Comparison of ENCODE assay signal across 9 mouse cellular contexts in the genomic region with DNA sequence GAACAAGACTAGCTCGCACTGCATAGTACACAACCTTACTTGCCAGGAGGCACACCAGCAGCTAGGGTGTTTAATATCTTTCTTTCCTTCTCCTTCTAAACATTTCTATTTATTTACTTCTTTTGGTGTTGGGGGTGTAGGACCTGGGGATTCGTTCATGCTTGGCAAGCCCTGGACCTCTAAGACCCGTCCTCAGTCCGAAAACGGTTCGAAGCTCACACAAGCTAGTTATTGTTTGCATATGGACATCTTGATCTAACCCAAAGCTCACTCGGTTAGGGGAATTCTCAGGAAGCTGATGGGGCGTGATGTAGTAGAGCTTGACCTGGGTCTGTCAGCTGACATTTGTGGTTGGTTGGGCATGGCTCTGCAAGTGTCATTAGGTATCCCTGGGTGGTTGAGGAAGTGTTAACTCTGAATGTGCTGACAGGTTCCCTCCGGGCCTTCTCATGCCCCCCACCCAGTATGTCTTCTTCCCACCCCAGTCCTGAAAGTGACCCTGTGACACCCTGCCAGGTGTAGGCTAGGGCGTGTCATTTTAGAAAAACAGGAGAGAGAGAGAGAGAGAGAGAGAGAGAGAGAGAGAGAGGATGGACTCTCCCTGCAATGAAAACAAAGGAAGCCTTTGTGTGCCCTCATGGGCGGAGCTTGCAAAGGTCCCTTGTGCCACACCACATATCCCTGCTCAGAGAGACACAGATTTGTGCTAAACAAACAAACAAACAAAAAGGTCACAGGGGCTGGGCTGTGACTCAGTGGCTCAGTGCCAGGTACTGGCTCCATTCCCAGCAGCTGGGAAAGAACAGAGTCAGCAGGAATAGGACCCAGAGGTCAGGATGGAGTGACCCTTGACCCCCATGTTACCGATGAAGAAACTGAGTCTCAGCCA. TPM values are rescaled to one million over a fixed set of nuclear protein-coding genes. Genes with fewer than 3 reads are reported as not detected.
DNase-seq lines count a peak whose midpoint lies in the region; ATAC-seq lines count a peak whose summit lies in the region.
"Had no signal": no experiment of that assay in that cellular context is flagged by ENCODE, and none has a peak within 500 bp of the region (broad histone marks: within the 10 kb centered on the region; RNA-seq: fewer than 3 reads in every experiment).

No protein-coding gene starts in this region.

- H3K9me3 ChIP-seq in liver, embryonic 12.5 days (replicated peaks): peaks cover 5% of the 10 kb centered on the region
- peaks cover 3% of the 10 kb centered on the region; the same call in 1 of the 2 replicates for H3K9me3 ChIP-seq in liver, embryonic 11.5 days (ENCODE audit: control insufficient read depth, low read length)
- no peaks in the 10 kb centered on the region for H3K9me3 ChIP-seq in heart, embryonic 13.5 days
- no peaks in the 10 kb centered on the region for H3K9me3 ChIP-seq in limb, embryonic 10.5 days (replicated peaks)
- H3K9me3 ChIP-seq in midbrain, embryonic 10.5 days (replicated peaks): no peaks in the 10 kb centered on the region

- peaks cover 7% of the 10 kb centered on the region for H3K36me3 ChIP-seq in liver, embryonic 12.5 days
- no peaks in the 10 kb centered on the region for H3K36me3 ChIP-seq in liver, embryonic 11.5 days (ENCODE audit: control insufficient read depth, insufficient read depth, low read length)
- peaks cover 3% of the 10 kb centered on the region; the same call in 1 of the 2 replicates for H3K36me3 ChIP-seq in heart, embryonic 13.5 days
- H3K36me3 ChIP-seq in limb, embryonic 10.5 days: no peaks in the 10 kb centered on the region
- H3K36me3 ChIP-seq in midbrain, embryonic 10.5 days: no peaks in the 10 kb centered on the region

- 50% methylated on average over 12 of the region's 12 CpGs for WGBS in liver, embryonic 12.5 days (ENCODE audit: insufficient replicate concordance)
- 55% methylated on average over 12 of the region's 12 CpGs for WGBS in liver, embryonic 11.5 days
- 54% methylated on average over 12 of the region's 12 CpGs for WGBS in heart, embryonic 13.5 days
- 70% methylated on average over 12 of the region's 12 CpGs for WGBS in limb, embryonic 10.5 days
- WGBS in midbrain, embryonic 10.5 days: 71% methylated on average over 12 of the region's 12 CpGs

- no peak overlapping the region for H3K4me3 ChIP-seq in liver, embryonic 12.5 days
- no peak overlapping the region for H3K4me3 ChIP-seq in liver, embryonic 11.5 days (ENCODE audit: low read depth, low read length)
- H3K4me3 ChIP-seq in heart, embryonic 13.5 days: no peak overlapping the region
- H3K4me3 ChIP-seq in limb, embryonic 10.5 days: no peak overlapping the region
- H3K4me3 ChIP-seq in midbrain, embryonic 10.5 days: no peak overlapping the region

- H3K27me3 ChIP-seq in liver, embryonic 12.5 days (replicated peaks): no peaks in the 10 kb centered on the region
- no peaks in the 10 kb centered on the region for H3K27me3 ChIP-seq in liver, embryonic 11.5 days (replicated peaks; ENCODE audit: control insufficient read depth, insufficient read depth, low read length)
- H3K27me3 ChIP-seq in heart, embryonic 13.5 days (replicated peaks): no peaks in the 10 kb centered on the region
- H3K27me3 ChIP-seq in limb, embryonic 10.5 days (ENCODE audit: low read depth, poor library complexity, severe bottlenecking): no peaks in the 10 kb centered on the region
- no peaks in the 10 kb centered on the region for H3K27me3 ChIP-seq in midbrain, embryonic 10.5 days (ENCODE audit: low read depth, poor library complexity, severe bottlenecking)

- H3K4me2 ChIP-seq in liver, embryonic 12.5 days: no peak overlapping the region; the same call in 1 of the 2 replicates
- H3K4me2 ChIP-seq in liver, embryonic 11.5 days: no peak overlapping the region
- H3K4me2 ChIP-seq in heart, embryonic 13.5 days: no peak overlapping the region

- H3K4me1 ChIP-seq in liver, embryonic 12.5 days: peaks cover 38% of the 10 kb centered on the region
- peaks cover 12% of the 10 kb centered on the region for H3K4me1 ChIP-seq in liver, embryonic 11.5 days (replicated peaks; ENCODE audit: control insufficient read depth, insufficient read depth, low read length)
- H3K4me1 ChIP-seq in heart, embryonic 13.5 days: peaks cover 33% of the 10 kb centered on the region
- H3K4me1 ChIP-seq in limb, embryonic 10.5 days: peaks cover 33% of the 10 kb centered on the region
- H3K4me1 ChIP-seq in midbrain, embryonic 10.5 days: peaks cover 13% of the 10 kb centered on the region

- no peak for DNase-seq in liver, embryonic 11.5 days (ENCODE audit: low spot score)
- DNase-seq in adipocyte (ENCODE audit: low spot score): peak; percentile 95
- no peak for DNase-seq in limb, embryonic 10.5 days (ENCODE audit: low spot score)
- peak; percentile 54 to 69 for DNase-seq in spleen, adult 18-20 months
- no peak for DNase-seq in midbrain, embryonic 10.5 days (ENCODE audit: low spot score)
- no peak for DNase-seq in cerebellum, adult 9-11 months

- ATAC-seq in liver, embryonic 12.5 days: 0 out of 2 replicates have a peak, but pooled peaks have one; percentile 18
- no peak for ATAC-seq in liver, embryonic 11.5 days (replicated peaks; ENCODE audit: low FRiP score)
- no peak for ATAC-seq in heart, embryonic 13.5 days (ENCODE audit: extremely low read depth, insufficient number of reproducible peaks, low FRiP score, low TSS enrichment)

- H3K9ac ChIP-seq in liver, embryonic 12.5 days: no peak overlapping the region
- H3K9ac ChIP-seq in liver, embryonic 11.5 days (ENCODE audit: low read depth, low read length): no peak overlapping the region
- no peak overlapping the region for H3K9ac ChIP-seq in heart, embryonic 13.5 days

- peak overlapping the region; percentile 3; the same call in 1 of the 2 replicates for H3K27ac ChIP-seq in liver, embryonic 12.5 days
- H3K27ac ChIP-seq in liver, embryonic 11.5 days (ENCODE audit: low read depth, low read length): no peak overlapping the region
- H3K27ac ChIP-seq in heart, embryonic 13.5 days (replicated peaks): 0 out of 2 replicates have a peak overlapping the region, but pooled peaks have one; percentile 76
- H3K27ac ChIP-seq in limb, embryonic 10.5 days: peak overlapping the region; percentile 31; the same call in 1 of the 2 replicates
- no peak overlapping the region for H3K27ac ChIP-seq in midbrain, embryonic 10.5 days (replicated peaks)

RNA-seq across cellular contexts. Expression of a gene that starts 23.3 kb away (rescaled TPM):
- polyA plus RNA-seq in liver, embryonic 12.5 days (2016; fragmentation: Nextera tagmentation; extraction: Ambion mirVana): 17.2 and 17.9 TPM in 2 replicates
- polyA plus RNA-seq in liver, embryonic 11.5 days (2014; fragmentation: Nextera tagmentation; extraction: Ambion mirVana): 14.1 and 14.8 TPM in 2 replicates
- polyA plus RNA-seq in heart, embryonic 13.5 days (2015; fragmentation: Nextera tagmentation; extraction: Ambion mirVana): 5.2 and 6.2 TPM in 2 replicates
- 4.5 and 8.0 TPM in 2 replicates for polyA plus RNA-seq in limb, embryonic 10.5 days (2016; fragmentation: Nextera tagmentation; extraction: Ambion mirVana)
- polyA plus RNA-seq in midbrain, embryonic 10.5 days (2016; fragmentation: Nextera tagmentation; extraction: Ambion mirVana): 2.6 and 3.0 TPM in 2 replicates

RNA-seq across cellular contexts. Expression of a gene that starts 35.3 kb away (rescaled TPM):
- polyA plus RNA-seq in liver, embryonic 12.5 days (2016; fragmentation: Nextera tagmentation; extraction: Ambion mirVana): 1.3 TPM in 2 replicates
- polyA plus RNA-seq in liver, embryonic 11.5 days (2014; fragmentation: Nextera tagmentation; extraction: Ambion mirVana): 1.2 TPM in 2 replicates
- 0.52 and 0.65 TPM in 2 replicates for polyA plus RNA-seq in heart, embryonic 13.5 days (2015; fragmentation: Nextera tagmentation; extraction: Ambion mirVana)
- polyA plus RNA-seq in limb, embryonic 10.5 days (2016; fragmentation: Nextera tagmentation; extraction: Ambion mirVana): 0.48 and 0.89 TPM in 2 replicates
- 0.54 and 0.76 TPM in 2 replicates for polyA plus RNA-seq in midbrain, embryonic 10.5 days (2016; fragmentation: Nextera tagmentation; extraction: Ambion mirVana)

RNA-seq across cellular contexts. Expression of a gene that starts 37.8 kb away (rescaled TPM):
- 13.9 and 14.8 TPM in 2 replicates for polyA plus RNA-seq in liver, embryonic 12.5 days (2016; fragmentation: Nextera tagmentation; extraction: Ambion mirVana)
- polyA plus RNA-seq in liver, embryonic 11.5 days (2014; fragmentation: Nextera tagmentation; extraction: Ambion mirVana): 24.8 and 29.5 TPM in 2 replicates
- polyA plus RNA-seq in heart, embryonic 13.5 days (2015; fragmentation: Nextera tagmentation; extraction: Ambion mirVana): 24.2 and 28.9 TPM in 2 replicates
- polyA plus RNA-seq in limb, embryonic 10.5 days (2016; fragmentation: Nextera tagmentation; extraction: Ambion mirVana): 41.4 and 47.7 TPM in 2 replicates
- polyA plus RNA-seq in midbrain, embryonic 10.5 days (2016; fragmentation: Nextera tagmentation; extraction: Ambion mirVana): 44.4 and 45.5 TPM in 2 replicates

RNA-seq across cellular contexts. Expression of a gene that starts 57.0 kb away (rescaled TPM):
- 106 and 109 TPM in 2 replicates for polyA plus RNA-seq in liver, embryonic 12.5 days (2016; fragmentation: Nextera tagmentation; extraction: Ambion mirVana)
- polyA plus RNA-seq in liver, embryonic 11.5 days (2014; fragmentation: Nextera tagmentation; extraction: Ambion mirVana): 166 and 173 TPM in 2 replicates
- polyA plus RNA-seq in heart, embryonic 13.5 days (2015; fragmentation: Nextera tagmentation; extraction: Ambion mirVana): 162 and 177 TPM in 2 replicates
- 206 and 208 TPM in 2 replicates for polyA plus RNA-seq in limb, embryonic 10.5 days (2016; fragmentation: Nextera tagmentation; extraction: Ambion mirVana)
- 210 and 217 TPM in 2 replicates for polyA plus RNA-seq in midbrain, embryonic 10.5 days (2016; fragmentation: Nextera tagmentation; extraction: Ambion mirVana)

RNA-seq across cellular contexts. Expression of a gene that starts 58.1 kb away (rescaled TPM):
- polyA plus RNA-seq in liver, embryonic 12.5 days (2016; fragmentation: Nextera tagmentation; extraction: Ambion mirVana): not detected in 2 replicates
- 0.45 TPM in 1 of 2 replicates, not detected in the other for polyA plus RNA-seq in liver, embryonic 11.5 days (2014; fragmentation: Nextera tagmentation; extraction: Ambion mirVana)
- polyA plus RNA-seq in heart, embryonic 13.5 days (2015; fragmentation: Nextera tagmentation; extraction: Ambion mirVana): not detected in 2 replicates
- polyA plus RNA-seq in limb, embryonic 10.5 days (2016; fragmentation: Nextera tagmentation; extraction: Ambion mirVana): not detected in 2 replicates
- polyA plus RNA-seq in midbrain, embryonic 10.5 days (2016; fragmentation: Nextera tagmentation; extraction: Ambion mirVana): not detected in 2 replicates
- polyA plus RNA-seq: embryonic facial prominence, embryonic 11.5 days had no signal

Comparison
In these comparisons a context has a peak if more than half of its experiments do, and no peak if none do; other contexts are left out.
1. H3K27ac ChIP-seq: peak in liver, embryonic 12.5 days (single experiment), heart, embryonic 13.5 days (single experiment) and limb, embryonic 10.5 days (single experiment); none in liver, embryonic 11.5 days (single experiment) and midbrain, embryonic 10.5 days (single experiment).
2. DNase-seq: peak in adipocyte (single experiment) and spleen, adult 18-20 months (2 of 2); none in liver, embryonic 11.5 days (single experiment), limb, embryonic 10.5 days (single experiment), midbrain, embryonic 10.5 days (single experiment) and cerebellum, adult 9-11 months (single experiment).